ENCODE assay signal across 7 mouse cellular contexts in the genomic region with DNA sequence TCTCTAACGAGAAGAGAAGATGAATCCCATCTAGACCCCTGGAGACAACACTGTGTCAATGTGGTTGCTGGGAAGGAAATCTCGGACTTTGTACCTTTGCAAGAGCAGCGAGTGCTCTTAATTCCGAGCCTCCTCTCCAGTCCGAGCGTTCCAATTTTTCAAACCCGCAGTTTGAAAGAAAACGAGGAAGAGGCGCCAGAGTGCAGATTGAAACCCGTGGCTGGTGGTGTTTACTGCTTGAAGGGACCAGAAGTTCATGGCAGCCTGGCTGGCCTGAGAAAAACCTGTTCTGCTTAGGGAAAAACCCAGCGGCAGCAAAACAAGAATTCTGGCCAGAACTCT.
DNase-seq lines count a peak whose midpoint lies in the region; ATAC-seq and TF ChIP-seq lines count a peak whose summit lies in the region.

No protein-coding gene starts in this region.

- no peak overlapping the region for H3K27ac ChIP-seq in lung, embryonic 14.5 days (ENCODE audit: low read depth)
- peak overlapping the region; percentile 66 for H3K27ac ChIP-seq in embryonic facial prominence, embryonic 14.5 days (replicated peaks; ENCODE audit: low read depth, low read length)
- H3K27ac ChIP-seq in intestine, embryonic 16.5 days (ENCODE audit: low read length): 0 out of 2 replicates have a peak overlapping the region, but pooled peaks have one; percentile 40
- no peak overlapping the region for H3K27ac ChIP-seq in liver, embryonic 14.5 days
- peak overlapping the region; percentile 45 for H3K27ac ChIP-seq in stomach, embryonic 15.5 days

- no peak for TF ChIP-seq EP300 in liver, embryonic 14.5 days (IDR thresholded peaks at IDR 0.05; ENCODE audit: low read depth)

- peak overlapping the region; percentile 43 for H3K4me2 ChIP-seq in lung, embryonic 14.5 days
- peak overlapping the region; percentile 48 for H3K4me2 ChIP-seq in embryonic facial prominence, embryonic 14.5 days (ENCODE audit: low read depth, low read length)
- peak overlapping the region; percentile 57 for H3K4me2 ChIP-seq in intestine, embryonic 16.5 days (ENCODE audit: low read depth, low read length)
- peak overlapping the region; percentile 47 for H3K4me2 ChIP-seq in liver, embryonic 14.5 days (ENCODE audit: low read depth)
- peak overlapping the region; percentile 43 for H3K4me2 ChIP-seq in stomach, embryonic 15.5 days

- no peak overlapping the region for H3K9ac ChIP-seq in lung, embryonic 14.5 days
- H3K9ac ChIP-seq in embryonic facial prominence, embryonic 14.5 days (ENCODE audit: low read depth, low read length): no peak overlapping the region
- peak overlapping the region; percentile 52 for H3K9ac ChIP-seq in intestine, embryonic 16.5 days (ENCODE audit: low read depth, low read length)
- H3K9ac ChIP-seq in liver, embryonic 14.5 days (replicated peaks): no peak overlapping the region
- H3K9ac ChIP-seq in stomach, embryonic 15.5 days: no peak overlapping the region

- peaks cover 17% of the 10 kb centered on the region for H3K4me1 ChIP-seq in lung, embryonic 14.5 days (ENCODE audit: insufficient read depth)
- peaks cover 28% of the 10 kb centered on the region for H3K4me1 ChIP-seq in embryonic facial prominence, embryonic 14.5 days (ENCODE audit: control insufficient read depth, insufficient read depth, low read length)
- peaks cover 8% of the 10 kb centered on the region; the same call in 1 of the 2 replicates for H3K4me1 ChIP-seq in intestine, embryonic 16.5 days (ENCODE audit: control insufficient read depth, insufficient read depth, low read length)
- peaks cover 0 to 13% of the 10 kb centered on the region in 2 experiments; a peak in 3 of 4 replicates for H3K4me1 ChIP-seq in liver, embryonic 14.5 days (replicated peaks; ENCODE audit: control insufficient read depth in 2 of 2, insufficient read depth in 2 of 2, low read length in 1 of 2)
- H3K4me1 ChIP-seq in stomach, embryonic 15.5 days: peaks cover 6% of the 10 kb centered on the region

- no peaks in the 10 kb centered on the region for H3K9me3 ChIP-seq in lung, embryonic 14.5 days (ENCODE audit: low read depth, low read length)
- H3K9me3 ChIP-seq in embryonic facial prominence, embryonic 14.5 days (ENCODE audit: control insufficient read depth, low read length): no peaks in the 10 kb centered on the region
- no peaks in the 10 kb centered on the region for H3K9me3 ChIP-seq in intestine, embryonic 16.5 days (ENCODE audit: control insufficient read depth, low read length)
- H3K9me3 ChIP-seq in liver, embryonic 14.5 days (ENCODE audit: control insufficient read depth, low read length): no peaks in the 10 kb centered on the region
- H3K9me3 ChIP-seq in stomach, embryonic 15.5 days: no peaks in the 10 kb centered on the region

- no peak overlapping the region for H3K4me3 ChIP-seq in lung, embryonic 14.5 days (ENCODE audit: low read depth, low read length)
- peak overlapping the region; percentile 7; the same call in 1 of the 2 replicates for H3K4me3 ChIP-seq in embryonic facial prominence, embryonic 14.5 days (ENCODE audit: low read depth, low read length)
- peak overlapping the region; percentile 34 for H3K4me3 ChIP-seq in intestine, embryonic 16.5 days (ENCODE audit: low read length)
- H3K4me3 ChIP-seq in liver, embryonic 14.5 days (ENCODE audit: insufficient read depth in 1 of 2, low read depth in 2 of 2, low read length in 2 of 2): no peak overlapping the region; a peak in 1 of 4 replicates
- H3K4me3 ChIP-seq in stomach, embryonic 15.5 days (replicated peaks): 0 out of 2 replicates have a peak overlapping the region, but pooled peaks have one; percentile 8

- peak; percentile 56 for DNase-seq in lung, embryonic 14.5 days
- DNase-seq in lung, postnatal 4 days: no peak
- no peak for DNase-seq in embryonic facial prominence, embryonic 14.5 days (ENCODE audit: low spot score)
- no peak for DNase-seq in liver, embryonic 14.5 days (ENCODE audit: low read depth in 3 of 3, low spot score in 3 of 3)
- DNase-seq in adrenal gland, postnatal 25 days: no peak

- H3K36me3 ChIP-seq in lung, embryonic 14.5 days (ENCODE audit: insufficient read depth): no peaks in the 10 kb centered on the region
- no peaks in the 10 kb centered on the region for H3K36me3 ChIP-seq in embryonic facial prominence, embryonic 14.5 days (ENCODE audit: control insufficient read depth, insufficient read depth, low read length)
- H3K36me3 ChIP-seq in intestine, embryonic 16.5 days (ENCODE audit: control insufficient read depth, insufficient read depth, low read length): no peaks in the 10 kb centered on the region
- no peaks in the 10 kb centered on the region for H3K36me3 ChIP-seq in liver, embryonic 14.5 days (replicated peaks; ENCODE audit: control insufficient read depth, insufficient read depth, low read depth)
- no peaks in the 10 kb centered on the region for H3K36me3 ChIP-seq in stomach, embryonic 15.5 days

- no peak for ATAC-seq in lung, embryonic 14.5 days (ENCODE audit: insufficient read depth)
- ATAC-seq in embryonic facial prominence, embryonic 14.5 days (ENCODE audit: low read depth): peak; percentile 34; the same call in 1 of the 2 replicates
- ATAC-seq in intestine, embryonic 16.5 days: peak; percentile 29; the same call in 1 of the 2 replicates
- ATAC-seq in liver, embryonic 14.5 days (ENCODE audit: insufficient read depth): no peak
- no peak for ATAC-seq in stomach, embryonic 15.5 days (ENCODE audit: insufficient read depth, low FRiP score, low read depth)

- no peak for TF ChIP-seq CTCF in lung, embryonic 14.5 days (IDR thresholded peaks at IDR 0.05; ENCODE audit: low read depth)
- TF ChIP-seq CTCF in liver, embryonic 14.5 days (IDR thresholded peaks at IDR 0.05; ENCODE audit: low read depth): no peak

- WGBS in lung, embryonic 14.5 days: 26% methylated on average over 11 of the region's 11 CpGs
- 29% methylated on average over 11 of the region's 11 CpGs for WGBS in embryonic facial prominence, embryonic 14.5 days
- WGBS in intestine, embryonic 16.5 days: 24% methylated on average over 11 of the region's 11 CpGs
- WGBS in liver, embryonic 14.5 days (ENCODE audit: insufficient replicate concordance): 37% methylated on average over 11 of the region's 11 CpGs
- 26% methylated on average over 11 of the region's 11 CpGs for WGBS in stomach, embryonic 15.5 days

- no peaks in the 10 kb centered on the region for H3K27me3 ChIP-seq in lung, embryonic 14.5 days (ENCODE audit: insufficient read depth, low read length)
- H3K27me3 ChIP-seq in embryonic facial prominence, embryonic 14.5 days (replicated peaks; ENCODE audit: control insufficient read depth, insufficient read depth, low read length): no peaks in the 10 kb centered on the region
- no peaks in the 10 kb centered on the region for H3K27me3 ChIP-seq in intestine, embryonic 16.5 days (replicated peaks; ENCODE audit: control insufficient read depth, insufficient read depth, low read length)
- H3K27me3 ChIP-seq in liver, embryonic 14.5 days (ENCODE audit: control insufficient read depth, insufficient read depth, low read length): no peaks in the 10 kb centered on the region
- no peaks in the 10 kb centered on the region for H3K27me3 ChIP-seq in stomach, embryonic 15.5 days (replicated peaks)

Comparison
In these comparisons a context has a peak if more than half of its experiments do, and no peak if none do; other contexts are left out.
1. ATAC-seq: peak in embryonic facial prominence, embryonic 14.5 days (single experiment) and intestine, embryonic 16.5 days (single experiment); none in lung, embryonic 14.5 days (single experiment), liver, embryonic 14.5 days (single experiment) and stomach, embryonic 15.5 days (single experiment).
2. H3K27ac ChIP-seq: peak in embryonic facial prominence, embryonic 14.5 days (single experiment), intestine, embryonic 16.5 days (single experiment) and stomach, embryonic 15.5 days (single experiment); none in lung, embryonic 14.5 days (single experiment) and liver, embryonic 14.5 days (single experiment).
3. H3K4me3 ChIP-seq: peak in embryonic facial prominence, embryonic 14.5 days (single experiment), intestine, embryonic 16.5 days (single experiment) and stomach, embryonic 15.5 days (single experiment); none in lung, embryonic 14.5 days (single experiment) and liver, embryonic 14.5 days (0 of 2).
4. Peak in every context shown above with its lines, with median percentiles within 50 percentile points of each other: H3K4me2 ChIP-seq.